Mouse (Mus musculus) spleen, adult 2 months (tissue): ENCODE data around the gene 1700022I11Rik. TPM values are rescaled to one million over a fixed set of nuclear protein-coding genes. Genes with fewer than 3 reads are reported as not detected.
A peak's percentile ranks its signal among the peaks of the same experiment; 100 is the strongest.

ENCODE experiments used
- DNase-seq, 2 experiments: peaks; one replicate each; pipeline versions ENCODE4 v3.0.0 to v3.0.0-alpha.2; 2012 to 2021; ENCODE audit warnings: low spot score in 2 of 2, low read depth in 1 of 2
- H3K27ac ChIP-seq: fragments of 200-500 bp; 2 replicates; pipeline ENCODE4 v1.5.1; 2012; ENCODE audit warnings: low read length, inconsistent platforms; ENCODE audit not compliant: insufficient read depth
- H3K27me3 ChIP-seq: fragments of 200-500 bp; 2 replicates; pipeline ENCODE4 v1.6.1; 2012; ENCODE audit warnings: mild to moderate bottlenecking, moderate library complexity, low read length, inconsistent platforms; ENCODE audit not compliant: control insufficient read depth, insufficient read depth
- H3K36me3 ChIP-seq: fragments of 200-500 bp; 2 replicates; pipeline ENCODE4 v1.6.1; 2012; ENCODE audit warnings: mild to moderate bottlenecking, low read length, inconsistent platforms; ENCODE audit not compliant: control insufficient read depth, insufficient read depth
- H3K4me1 ChIP-seq: fragments of 200-500 bp; 2 replicates; pipeline ENCODE4 v1.6.1; 2011; ENCODE audit warnings: inconsistent platforms; ENCODE audit not compliant: control insufficient read depth, insufficient read depth, insufficient read length
- H3K4me3 ChIP-seq: fragments of 200-500 bp; 2 replicates; pipeline ENCODE4 v1.5.1; 2011; ENCODE audit warnings: mild to moderate bottlenecking, inconsistent platforms; ENCODE audit not compliant: insufficient read depth, insufficient read length; ENCODE audit errors: extremely low read depth
- CTCF ChIP-seq: fragments of 200-500 bp; IDR thresholded peaks from 2 replicates; pipeline ENCODE4 v1.5.1; 2011; ENCODE audit warnings: mild to moderate bottlenecking, inconsistent platforms; ENCODE audit not compliant: insufficient read depth, insufficient read length, insufficient replicate concordance; ENCODE audit errors: extremely low read depth
- POLR2A ChIP-seq: fragments of 200-500 bp; IDR thresholded peaks from 2 replicates; pipeline ENCODE4 v1.6.1; 2011; ENCODE audit warnings: low read depth, low read length, inconsistent platforms
- WGBS: fragments of 180-500 bp; shearing (Covaris S2); methylation state at CpG from one replicate; pipeline ENCODE4 v1.1.7; 2018; 5-methylcytosine and 5-hydroxymethylcytosine counted together
- polyA plus RNA-seq: library from polyadenylated mRNA; depleted of rRNA; stranded (reverse); fragments of >200 nt; gene quantifications from 2 replicates; pipeline ENCODE4 v1.2.3, GENCODE M21; 2012

Gene 1700022I11Rik
- polyA plus RNA-seq, 1 experiment: not detected

DNA sequence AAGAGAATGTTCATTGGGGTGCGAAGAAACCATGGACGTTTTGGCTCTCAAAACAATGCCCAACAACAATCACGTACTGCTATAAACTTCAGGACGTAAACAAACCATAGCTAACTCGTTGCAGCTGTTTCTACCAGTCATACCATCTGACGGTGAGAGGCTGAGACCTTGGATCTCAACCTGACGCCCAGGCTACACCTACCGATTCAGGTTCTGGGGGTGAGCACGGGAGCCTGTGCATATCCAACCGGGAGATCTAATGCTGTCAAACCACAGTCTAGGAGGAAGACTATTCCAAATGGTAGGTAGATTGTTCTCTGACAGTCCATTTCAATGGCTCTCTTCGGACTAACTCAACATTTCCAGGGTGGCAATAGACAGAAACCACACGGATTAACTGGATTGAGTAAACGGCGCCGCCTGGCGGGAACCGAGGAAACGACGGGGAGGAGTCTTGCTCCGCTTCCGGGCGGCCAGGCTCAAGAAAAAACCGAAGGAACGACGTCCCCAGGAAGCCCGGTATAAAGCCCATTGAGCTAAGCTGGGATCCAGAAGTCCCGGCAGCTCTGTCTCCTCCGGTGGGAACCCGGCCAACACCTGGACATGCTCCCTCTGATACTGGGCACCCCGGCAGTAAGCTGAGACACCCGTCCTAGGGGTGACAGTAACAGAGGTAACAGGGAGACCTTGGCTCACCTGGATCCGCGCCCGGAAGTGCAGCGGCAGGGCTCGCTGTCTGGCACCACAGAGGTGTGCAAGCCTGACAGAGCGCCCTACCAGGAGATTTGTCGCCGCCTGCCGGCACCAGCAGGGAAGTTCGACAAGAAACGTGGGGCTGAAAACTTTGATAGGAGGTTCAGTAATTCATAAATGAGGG is 55.9 kb downstream of the 1700022I11Rik start, which contains the start of gene Pigo:
TSS of gene Pigo (minus strand) at position 736 of the 877 bp plus-strand sequence.
- Histone ChIP-seq H3K36me3 (peaks cover 40% of the 10 kb centered on the region), H3K4me1 (peaks cover 5% of the 10 kb centered on the region; the same call in 1 of the 2 replicates), H3K27ac (peak within 1 kb of the TSS; percentile 95), H3K27me3 (no peaks in the 10 kb centered on the region), H3K4me3 (peak within 1 kb of the TSS; percentile 96)
- TF ChIP-seq POLR2A (no peak; the same call in 1 of the 2 replicates), CTCF (peak; percentile 93)
- 6% methylated on average over 42 of the region's 42 CpGs for WGBS
- DNase-seq: peak; percentile 84 to 85

DNA sequence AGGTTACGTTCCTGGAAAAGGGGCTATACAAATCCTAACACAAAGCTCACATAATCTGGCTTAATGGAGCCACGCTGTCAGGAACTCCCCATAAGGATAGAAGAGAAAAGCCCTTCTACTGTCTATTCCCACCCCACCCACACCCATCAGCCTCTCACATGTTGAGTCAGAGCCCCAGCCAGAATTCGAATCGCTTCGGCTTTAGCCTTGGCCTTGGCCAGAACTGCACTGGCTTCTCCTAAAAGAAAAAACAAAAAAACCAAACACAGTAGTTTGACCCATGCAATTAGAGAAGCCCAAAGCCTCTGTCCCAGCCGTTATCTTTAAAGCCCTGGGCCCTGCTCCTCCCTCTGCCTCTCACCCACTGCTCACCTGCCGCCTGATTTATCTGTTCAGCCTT is 59.7 kb downstream of the 1700022I11Rik start:
- TF ChIP-seq POLR2A: no peak
- TF ChIP-seq CTCF: no peak
- 96% methylated on average over 7 of the region's 7 CpGs for WGBS
- Histone ChIP-seq H3K36me3 (peaks cover 15% of the 10 kb centered on the region), H3K4me3 (no peak overlapping the region), H3K27ac (no peak overlapping the region), H3K27me3 (no peaks in the 10 kb centered on the region), H3K4me1 (peaks cover 8% of the 10 kb centered on the region; the same call in 1 of the 2 replicates)
- no peak for DNase-seq

DNA sequence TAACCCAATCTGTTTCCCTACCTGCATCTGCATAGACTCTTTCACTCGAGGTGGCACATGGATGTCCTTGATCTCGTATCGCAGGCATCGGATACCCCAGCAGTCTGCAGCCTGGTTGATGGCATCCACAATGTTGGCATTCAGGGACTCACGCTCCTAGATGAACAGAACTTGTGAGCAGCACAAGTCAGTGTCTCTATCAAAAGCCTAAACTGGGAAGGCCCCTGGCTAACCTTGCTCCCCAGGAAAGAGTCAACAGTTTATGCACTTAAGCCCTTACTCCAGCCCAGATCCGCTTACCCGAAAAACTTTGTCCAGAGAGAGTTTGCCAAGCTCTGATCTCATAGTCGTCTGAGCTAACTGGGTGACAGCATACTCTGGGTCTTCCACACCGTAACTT is 60.3 kb downstream of the 1700022I11Rik start:
- Histone ChIP-seq H3K4me3 (no peak overlapping the region), H3K36me3 (peaks cover 15% of the 10 kb centered on the region), H3K27ac (no peak overlapping the region), H3K4me1 (peaks cover 7% of the 10 kb centered on the region; the same call in 1 of the 2 replicates), H3K27me3 (no peaks in the 10 kb centered on the region)
- 94% methylated on average over 9 of the region's 9 CpGs for WGBS
- TF ChIP-seq CTCF (no peak), POLR2A (no peak)
- no peak for DNase-seq

DNA sequence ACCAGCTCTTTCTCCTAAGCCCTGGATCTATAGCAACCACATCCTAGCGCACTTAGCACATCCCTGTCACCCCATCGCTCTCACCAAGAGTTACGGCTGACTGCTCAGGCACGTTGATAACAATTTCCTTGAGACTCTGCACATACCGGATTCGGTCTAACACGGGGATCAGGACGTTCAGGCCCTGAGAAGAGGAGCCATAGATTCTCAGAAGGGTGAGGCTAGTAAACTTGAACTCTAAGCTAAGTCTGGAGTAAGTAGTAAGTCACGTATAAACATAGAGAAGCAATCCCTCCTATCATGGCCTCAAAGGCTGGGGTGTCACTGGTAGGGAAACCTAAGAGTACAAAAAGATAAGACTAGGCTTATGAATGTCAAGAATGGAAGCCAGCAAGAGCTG is 60.9 kb downstream of the 1700022I11Rik start:
- DNase-seq: no peak
- peaks cover 15% of the 10 kb centered on the region for H3K36me3 ChIP-seq
- H3K4me3 ChIP-seq: peak overlapping the region; percentile 87; the same call in 1 of the 2 replicates
- TF ChIP-seq CTCF (no peak), POLR2A (no peak)
- no peaks in the 10 kb centered on the region for H3K27me3 ChIP-seq
- WGBS: 84% methylated on average over 9 of the region's 9 CpGs
- peaks cover 2% of the 10 kb centered on the region; the same call in 1 of the 2 replicates for H3K4me1 ChIP-seq
- no peak overlapping the region for H3K27ac ChIP-seq

DNA sequence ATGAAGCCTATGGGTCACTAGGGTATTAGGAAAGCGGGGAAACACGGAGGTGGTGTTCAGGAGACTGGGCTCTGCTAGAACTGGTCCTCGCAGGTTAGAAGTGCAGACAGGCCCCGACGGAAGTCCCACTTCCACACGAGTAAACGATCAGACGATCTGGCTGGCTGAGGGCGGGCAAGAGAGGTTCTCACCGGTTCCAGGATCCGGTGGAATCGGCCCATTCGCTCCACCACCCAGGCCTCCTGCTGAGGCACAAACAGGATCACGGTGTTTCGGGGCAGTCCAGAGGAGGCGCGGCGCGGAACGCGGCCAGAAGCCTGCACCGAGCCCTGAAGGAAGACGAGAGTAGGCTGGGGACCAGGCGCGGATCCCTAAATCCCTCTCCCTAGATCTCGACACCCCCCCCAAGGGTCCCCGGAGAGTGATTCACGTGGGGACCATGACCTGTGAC is 61.4 kb downstream of the 1700022I11Rik start:
- Histone ChIP-seq H3K4me3 (peak overlapping the region; percentile 87), H3K27ac (peak overlapping the region; percentile 66), H3K4me1 (peaks cover 2% of the 10 kb centered on the region; the same call in 1 of the 2 replicates), H3K27me3 (no peaks in the 10 kb centered on the region), H3K36me3 (peaks cover 15% of the 10 kb centered on the region)
- 4% methylated on average over 28 of the region's 28 CpGs for WGBS
- TF ChIP-seq CTCF (no peak), POLR2A (no peak)
- peak in 1 of 2 experiments; percentile 27 for DNase-seq

DNA sequence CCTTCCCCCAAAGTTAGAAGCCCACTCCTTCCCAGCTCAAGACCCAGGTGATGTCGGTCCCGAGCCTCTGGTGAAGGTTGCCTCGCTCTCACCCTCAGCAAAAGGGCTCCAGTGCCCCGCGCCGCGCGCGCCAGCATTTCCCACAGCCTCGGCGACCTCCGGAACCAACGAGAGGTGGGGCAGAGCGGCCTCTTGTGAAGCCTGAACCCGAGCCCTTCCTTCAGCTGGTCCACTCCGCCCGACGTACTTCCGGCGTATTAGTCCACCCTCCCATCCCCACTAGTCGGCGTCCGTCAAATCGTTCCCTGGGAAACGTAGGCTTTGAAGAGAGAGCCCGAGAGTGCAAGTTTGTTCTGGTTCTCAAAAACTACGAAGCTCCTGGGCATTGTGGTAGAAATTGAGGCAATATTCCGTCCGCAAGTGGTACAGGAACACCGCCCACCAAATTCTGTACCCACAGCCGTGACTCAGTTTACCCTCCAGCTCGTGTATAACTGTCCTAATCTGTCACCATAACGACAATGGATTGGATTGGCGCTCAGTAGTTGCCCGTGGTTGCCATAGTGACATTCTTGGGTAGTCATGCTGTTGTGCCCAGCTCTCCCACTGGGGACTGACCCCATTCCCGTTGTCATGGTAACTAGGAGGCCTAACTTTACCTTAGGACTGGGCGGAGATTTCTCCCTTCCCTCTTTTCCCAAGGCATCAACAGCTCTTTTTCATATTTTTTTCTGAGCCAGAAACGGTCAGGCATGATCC is 62.0 kb downstream of the 1700022I11Rik start, which contains the start of gene Stoml2:
TSS of gene Stoml2 (minus strand) at position 474 of the 759 bp plus-strand sequence.
- Histone ChIP-seq H3K36me3 (peaks cover 16% of the 10 kb centered on the region), H3K27me3 (no peaks in the 10 kb centered on the region), H3K27ac (peak within 1 kb of the TSS; percentile 66), H3K4me3 (peak within 1 kb of the TSS; percentile 87), H3K4me1 (peaks cover 2% of the 10 kb centered on the region; the same call in 1 of the 2 replicates)
- 3% methylated on average over 38 of the region's 38 CpGs for whole genome bisulfite sequencing
- DNase-seq: peak; percentile 81 to 90
- peak; percentile 70 for TF ChIP-seq POLR2A
- no peak for TF ChIP-seq CTCF
